Mouse (Mus musculus) hindbrain, embryonic 16.5 days (tissue): ENCODE measurements at regions not wholly inside any gene's neighbourhood (a gene's known extent, or its start where the extent isn't known, plus 50 kb on each side); places are given as distances from the start of the nearest gene placed in this dataset.

ENCODE experiments used
- ATAC-seq: fragments of 200-750 bp; cut with Nextera tagmentation; 2 replicates; pipeline ENCODE4 v1.8.0; 2017; ENCODE audit warnings: moderate TSS enrichment, moderate library complexity
- H3K27ac ChIP-seq: fragments of 300-500 bp; sonication (generic); 2 replicates; pipeline ENCODE4 v1.5.1; 2014; ENCODE audit warnings: low read depth, mild to moderate bottlenecking, control low read depth, low read length, moderate library complexity
- H3K27me3 ChIP-seq: fragments of 300-500 bp; sonication (generic); replicated peaks from 2 replicates; pipeline ENCODE4 v1.6.1; 2014; ENCODE audit warnings: low read length; ENCODE audit not compliant: control insufficient read depth, insufficient read depth
- H3K36me3 ChIP-seq: fragments of 300-500 bp; sonication (generic); 2 replicates; pipeline ENCODE4 v1.6.1; 2014; ENCODE audit warnings: mild to moderate bottlenecking, low read length, moderate library complexity, mixed read lengths; ENCODE audit not compliant: control insufficient read depth, insufficient read depth
- H3K4me1 ChIP-seq: fragments of 300-500 bp; sonication (generic); 2 replicates; pipeline ENCODE4 v1.6.1; 2014; ENCODE audit warnings: low read depth, low read length; ENCODE audit not compliant: control insufficient read depth, insufficient read depth
- H3K4me2 ChIP-seq: fragments of 300-500 bp; sonication (generic); 2 replicates; pipeline ENCODE4 v1.6.1; 2014; ENCODE audit warnings: mild to moderate bottlenecking, low read length, control low read depth, moderate library complexity
- H3K4me3 ChIP-seq: fragments of 300-500 bp; sonication (generic); 2 replicates; pipeline ENCODE4 v1.5.1; 2014; ENCODE audit warnings: mild to moderate bottlenecking, low read length, control low read depth, moderate library complexity
- H3K9ac ChIP-seq: fragments of 300-500 bp; sonication (generic); 2 replicates; pipeline ENCODE4 v1.6.1; 2014; ENCODE audit warnings: low read depth, mild to moderate bottlenecking, control low read depth, low read length, moderate library complexity
- H3K9me3 ChIP-seq: fragments of 300-500 bp; sonication (generic); 2 replicates; pipeline ENCODE4 v1.6.1; 2014; ENCODE audit warnings: mild to moderate bottlenecking, low read length, moderate library complexity; ENCODE audit not compliant: control insufficient read depth
- WGBS: fragments of 180-500 bp; shearing (Covaris S2); extraction: QIAGEN DNeasy Blood & Tissue Kit; methylation state at CpG from one replicate; pipeline ENCODE4 v1.1.7; 2014; 5-methylcytosine and 5-hydroxymethylcytosine counted together

DNA sequence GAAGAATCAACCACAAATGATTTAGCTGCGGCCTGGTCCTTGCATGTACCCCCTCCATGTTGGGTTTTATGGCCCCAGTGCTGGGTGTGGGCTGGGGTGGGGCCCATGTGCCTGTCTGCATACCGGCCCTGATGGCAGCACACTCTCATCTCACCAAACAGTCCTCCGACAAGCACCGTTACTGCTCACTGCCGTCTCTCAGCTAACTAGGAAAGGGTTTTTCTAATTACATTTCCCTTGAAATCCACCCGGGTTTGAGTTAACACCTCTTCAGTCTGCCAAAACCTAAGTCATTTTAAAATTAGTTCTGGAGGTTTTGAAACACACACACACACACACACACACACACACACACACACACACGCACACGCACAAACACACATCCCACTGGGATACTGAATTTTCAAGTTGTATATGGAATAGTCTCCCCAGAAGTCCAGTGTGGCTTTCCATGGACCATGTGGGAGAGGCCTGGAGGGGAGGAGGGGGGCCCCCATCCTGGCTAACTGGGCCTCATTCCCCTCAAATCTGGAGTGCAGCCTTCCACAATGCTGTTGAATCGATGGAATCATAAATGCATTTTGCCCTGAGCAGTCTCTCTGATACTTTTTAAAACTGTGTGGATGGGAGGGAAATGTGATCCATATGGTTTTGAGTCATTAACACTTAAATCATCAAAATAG is 108.6 kb upstream of the Zmiz1 start:
- no peak overlapping the region for H3K4me2 ChIP-seq
- no peak overlapping the region for H3K9ac ChIP-seq
- 75% methylated on average over 9 of the region's 9 CpGs for WGBS
- no peaks in the 10 kb centered on the region for H3K9me3 ChIP-seq
- H3K27ac ChIP-seq: no peak overlapping the region
- H3K27me3 ChIP-seq: no peaks in the 10 kb centered on the region
- ATAC-seq: no peak
- H3K4me1 ChIP-seq: peaks cover 3% of the 10 kb centered on the region; the same call in 1 of the 2 replicates
- no peaks in the 10 kb centered on the region for H3K36me3 ChIP-seq
- H3K4me3 ChIP-seq: no peak overlapping the region

DNA sequence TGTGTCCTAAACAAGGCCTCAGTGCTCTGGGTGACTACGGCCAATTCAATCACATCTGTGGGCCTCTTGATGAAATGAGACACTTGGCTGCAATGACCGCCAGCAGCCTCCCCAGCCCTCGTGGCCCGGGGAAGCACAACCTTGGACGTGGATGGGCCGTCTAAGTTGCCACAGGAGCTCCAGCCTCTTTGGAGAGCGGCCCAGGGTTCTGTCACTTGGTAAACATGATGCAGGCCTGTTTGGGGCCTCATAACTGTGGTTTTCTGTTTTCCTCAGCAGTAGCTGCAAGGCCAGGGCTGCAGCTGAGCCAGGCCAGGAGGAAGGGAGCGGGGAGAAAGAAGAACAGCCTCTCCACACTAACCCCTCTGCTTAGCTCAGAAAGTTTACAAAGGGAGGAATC is 105.2 kb upstream of the Zmiz1 start:
- no peaks in the 10 kb centered on the region for H3K27me3 ChIP-seq
- H3K27ac ChIP-seq: peak overlapping the region; percentile 37; the same call in 1 of the 2 replicates
- H3K9me3 ChIP-seq: no peaks in the 10 kb centered on the region
- no peak overlapping the region for H3K9ac ChIP-seq
- ATAC-seq: peak; percentile 65; the same call in 1 of the 2 replicates
- H3K4me3 ChIP-seq: no peak overlapping the region
- WGBS: 71% methylated on average over 8 of the region's 8 CpGs
- H3K4me1 ChIP-seq: peaks cover 3% of the 10 kb centered on the region; the same call in 1 of the 2 replicates
- H3K36me3 ChIP-seq: no peaks in the 10 kb centered on the region
- no peak overlapping the region for H3K4me2 ChIP-seq

DNA sequence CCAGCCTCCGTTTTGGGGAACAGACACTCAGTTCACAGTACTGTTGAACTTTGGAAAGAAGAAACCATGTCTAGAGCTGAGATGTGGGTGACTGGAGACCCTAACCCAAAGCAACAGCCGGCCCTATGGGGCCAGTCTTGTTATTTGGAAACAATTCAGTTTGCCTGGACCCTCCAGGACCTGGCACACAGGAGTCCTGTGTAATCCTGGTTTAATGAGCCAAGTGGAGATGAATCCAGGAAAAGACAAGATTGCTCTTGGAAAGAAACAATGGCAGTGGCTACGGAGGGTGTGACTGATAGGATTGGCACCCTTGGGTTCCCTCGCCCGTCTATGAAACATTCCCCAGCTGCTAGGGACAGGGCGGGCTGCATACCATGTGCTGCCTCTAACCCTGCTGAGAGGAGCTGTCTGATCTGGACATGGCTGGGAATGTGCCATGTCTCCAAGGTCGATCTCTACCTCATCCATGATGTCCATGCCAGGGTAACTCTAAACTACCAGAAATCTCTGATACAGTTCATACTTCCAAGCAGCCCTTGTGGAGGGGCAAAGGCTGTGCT is 104.6 kb upstream of the Zmiz1 start:
- Histone ChIP-seq H3K36me3 (no peaks in the 10 kb centered on the region), H3K27me3 (no peaks in the 10 kb centered on the region), H3K4me3 (no peak overlapping the region), H3K4me2 (no peak overlapping the region), H3K9me3 (no peaks in the 10 kb centered on the region), H3K9ac (no peak overlapping the region), H3K4me1 (peaks cover 3% of the 10 kb centered on the region; the same call in 1 of the 2 replicates), H3K27ac (peak overlapping the region; percentile 37; the same call in 1 of the 2 replicates)
- peak; percentile 69 for ATAC-seq
- WGBS: 65% methylated on average over 7 of the region's 7 CpGs

DNA sequence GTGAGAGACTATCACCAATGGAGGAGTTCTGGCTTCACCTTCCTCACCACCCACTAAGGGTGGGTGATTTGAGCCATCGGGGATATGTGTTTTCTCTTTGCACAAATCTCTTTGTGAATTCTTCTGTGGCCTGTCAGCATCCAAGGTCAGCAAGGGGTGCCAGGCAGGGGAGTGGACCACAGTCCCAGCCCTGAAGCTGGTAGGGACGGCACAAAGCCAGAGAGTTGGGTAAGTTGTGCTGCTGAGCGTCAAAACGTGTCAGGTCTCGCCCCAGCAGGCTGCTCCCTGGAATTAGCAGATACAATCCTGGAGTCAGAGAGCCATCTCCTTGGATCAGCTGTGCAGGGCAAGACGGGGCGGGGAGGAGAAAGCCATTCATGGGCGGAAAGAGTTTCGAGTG is 101.2 kb upstream of the Zmiz1 start:
- WGBS: 89% methylated on average over 9 of the region's 9 CpGs
- Histone ChIP-seq H3K36me3 (no peaks in the 10 kb centered on the region), H3K9ac (no peak overlapping the region), H3K27ac (no peak overlapping the region), H3K9me3 (no peaks in the 10 kb centered on the region), H3K4me3 (no peak overlapping the region), H3K4me1 (peaks cover 3% of the 10 kb centered on the region; the same call in 1 of the 2 replicates), H3K27me3 (no peaks in the 10 kb centered on the region), H3K4me2 (no peak overlapping the region)
- ATAC-seq: no peak

DNA sequence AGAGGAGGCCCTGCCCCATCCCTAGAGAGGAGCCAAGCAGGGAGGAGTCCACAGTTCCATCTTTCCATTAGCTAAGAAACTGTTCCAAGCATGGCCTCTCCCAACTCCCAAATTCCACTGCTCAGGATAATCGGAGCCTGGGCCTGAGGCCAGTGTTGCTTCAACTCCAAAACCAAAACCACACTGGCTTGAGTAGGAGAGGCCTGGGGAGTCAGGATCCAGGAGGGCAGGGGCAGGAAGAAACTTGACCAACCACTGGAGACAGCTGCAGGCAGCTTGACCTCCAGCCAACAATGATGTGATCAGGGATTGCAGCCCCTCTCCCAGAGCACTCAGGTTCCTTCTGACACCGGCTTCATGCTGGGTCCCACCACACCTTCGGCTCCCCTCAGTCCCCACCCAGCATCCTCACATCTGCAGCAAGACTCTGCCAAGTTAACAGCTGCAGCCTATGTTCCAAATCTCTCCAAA is 99.1 kb upstream of the Zmiz1 start:
- Histone ChIP-seq H3K27ac (no peak overlapping the region), H3K4me2 (no peak overlapping the region), H3K27me3 (no peaks in the 10 kb centered on the region), H3K9me3 (no peaks in the 10 kb centered on the region), H3K36me3 (no peaks in the 10 kb centered on the region), H3K4me3 (no peak overlapping the region), H3K9ac (no peak overlapping the region), H3K4me1 (peaks cover under 1% of the 10 kb centered on the region; the same call in 1 of the 2 replicates)
- ATAC-seq: no peak
- WGBS: 91% methylated on average over 3 of the region's 3 CpGs

DNA sequence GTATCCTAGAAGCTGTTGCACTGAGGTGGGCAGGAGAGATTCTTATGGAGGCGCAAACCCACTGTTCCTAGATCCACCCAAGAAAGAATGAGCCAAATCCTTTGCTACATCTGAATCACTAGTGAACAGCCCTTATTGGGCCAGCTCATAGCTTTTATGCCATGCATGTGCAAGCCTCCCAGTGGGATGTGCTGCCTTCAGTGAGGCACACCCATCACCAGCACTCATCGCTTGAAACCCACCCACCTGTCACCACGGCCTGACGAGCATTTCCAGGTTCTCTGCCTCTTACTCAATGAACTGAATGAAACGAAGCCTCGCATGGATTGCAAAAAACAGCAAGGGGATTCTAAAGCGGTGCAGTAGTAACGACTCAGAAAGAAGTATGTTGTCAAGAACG is 98.3 kb upstream of the Zmiz1 start:
- no peaks in the 10 kb centered on the region for H3K27me3 ChIP-seq
- WGBS: 76% methylated on average over 9 of the region's 9 CpGs
- H3K4me3 ChIP-seq: no peak overlapping the region
- no peak for ATAC-seq
- H3K9ac ChIP-seq: no peak overlapping the region
- H3K27ac ChIP-seq: no peak overlapping the region
- H3K4me1 ChIP-seq: no peaks in the 10 kb centered on the region; the same call in 1 of the 2 replicates
- H3K36me3 ChIP-seq: no peaks in the 10 kb centered on the region
- no peak overlapping the region for H3K4me2 ChIP-seq
- no peaks in the 10 kb centered on the region for H3K9me3 ChIP-seq

DNA sequence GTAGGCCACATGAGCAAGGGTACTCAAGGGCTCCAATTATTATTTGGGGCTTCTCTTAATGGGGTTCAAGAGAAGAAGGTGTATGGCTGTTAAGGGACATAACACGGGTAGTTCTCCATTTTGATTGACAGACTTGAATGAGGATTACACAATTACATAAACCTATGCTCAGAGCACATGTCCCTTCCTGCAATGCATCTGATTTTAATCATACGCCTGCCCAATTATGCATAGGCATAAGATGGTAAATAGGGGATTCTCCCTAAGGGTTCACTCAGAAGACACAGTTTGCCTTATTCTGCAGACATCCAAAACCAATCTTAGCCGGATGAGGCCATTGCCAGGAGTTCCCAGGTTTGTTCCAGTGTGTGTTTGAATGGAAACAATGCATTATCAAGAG is 97.9 kb upstream of the Zmiz1 start:
- Histone ChIP-seq H3K4me3 (no peak overlapping the region), H3K9ac (no peak overlapping the region), H3K27ac (no peak overlapping the region), H3K4me2 (no peak overlapping the region), H3K36me3 (no peaks in the 10 kb centered on the region), H3K4me1 (no peaks in the 10 kb centered on the region; the same call in 1 of the 2 replicates), H3K9me3 (no peaks in the 10 kb centered on the region), H3K27me3 (no peaks in the 10 kb centered on the region)
- no peak for ATAC-seq
- WGBS: 61% methylated on average over 3 of the region's 3 CpGs

DNA sequence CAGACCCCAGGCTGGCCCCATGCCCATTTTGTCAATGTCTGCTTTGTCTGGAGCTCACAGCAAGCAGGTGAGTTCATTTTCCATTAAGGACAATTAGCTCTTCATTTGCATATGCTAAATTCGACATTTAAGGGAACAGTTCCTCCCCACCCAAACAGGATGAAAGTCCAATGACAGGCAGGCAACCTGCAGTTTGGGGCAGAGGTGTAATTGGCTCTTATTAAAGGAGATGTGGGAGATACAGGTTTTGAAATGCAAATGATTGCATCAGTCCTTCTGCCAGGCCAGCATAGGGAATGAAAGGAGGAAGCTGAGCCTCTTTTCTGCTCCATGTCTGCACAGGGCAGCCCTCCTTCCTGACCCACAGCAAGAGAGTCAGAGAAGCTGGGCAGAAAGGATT is 96.2 kb upstream of the Zmiz1 start:
- Histone ChIP-seq H3K9me3 (no peaks in the 10 kb centered on the region), H3K4me1 (no peaks in the 10 kb centered on the region; the same call in 1 of the 2 replicates), H3K36me3 (no peaks in the 10 kb centered on the region), H3K4me2 (no peak overlapping the region), H3K27me3 (no peaks in the 10 kb centered on the region), H3K9ac (no peak overlapping the region), H3K27ac (no peak overlapping the region), H3K4me3 (no peak overlapping the region)
- 16% methylated on average over 1 of the region's 1 CpGs for WGBS
- no peak for ATAC-seq

DNA sequence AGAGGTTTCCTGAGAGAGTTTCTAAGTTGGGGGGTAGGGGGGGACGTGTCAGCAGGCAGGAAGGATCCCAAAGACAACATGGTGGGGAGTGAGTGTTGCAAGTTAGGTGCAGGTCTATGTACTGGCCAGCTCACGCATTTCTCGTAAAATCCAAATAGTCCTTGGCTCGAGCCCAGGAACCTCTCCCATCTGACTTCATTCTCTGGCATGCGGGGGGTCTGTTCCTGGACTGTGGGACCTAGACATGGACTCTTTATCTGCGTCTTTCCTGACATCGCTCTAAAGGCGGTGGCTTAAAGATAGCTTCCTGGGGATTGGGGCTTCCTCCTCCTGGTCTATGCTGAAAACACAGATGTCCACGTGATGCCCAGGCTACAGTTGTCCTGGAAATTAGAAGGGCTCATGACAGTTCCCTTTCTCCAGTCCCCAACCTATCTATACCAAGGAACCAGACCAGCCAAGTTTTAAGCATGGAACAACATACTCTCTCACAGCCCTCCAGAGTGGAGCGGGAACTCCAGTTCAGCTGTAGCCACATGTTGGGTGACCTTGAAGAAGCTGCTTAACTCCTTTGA is 93.7 kb upstream of the Zmiz1 start:
- H3K4me2 ChIP-seq: no peak overlapping the region
- H3K27me3 ChIP-seq: no peaks in the 10 kb centered on the region
- no peak overlapping the region for H3K4me3 ChIP-seq
- no peak overlapping the region for H3K27ac ChIP-seq
- no peak for ATAC-seq
- no peaks in the 10 kb centered on the region for H3K9me3 ChIP-seq
- no peaks in the 10 kb centered on the region for H3K36me3 ChIP-seq
- 85% methylated on average over 10 of the region's 10 CpGs for WGBS
- no peaks in the 10 kb centered on the region; the same call in 1 of the 2 replicates for H3K4me1 ChIP-seq
- no peak overlapping the region for H3K9ac ChIP-seq
